Mouse (Mus musculus) brown adipose tissue, adult 24 weeks (tissue): ENCODE measurements around the gene Il12rb1. TPM values are rescaled to one million over a fixed set of nuclear protein-coding genes. Genes with fewer than 3 reads are reported as not detected.

Experiments used
- H3K27ac ChIP-seq: fragments of 200-500 bp; replicated peaks from 2 replicates; pipeline ENCODE4 v1.5.1; 2012; ENCODE audit warnings: low read depth, mild to moderate bottlenecking, low read length
- H3K4me1 ChIP-seq: fragments of 200-500 bp; 2 replicates; pipeline ENCODE4 v1.6.1; 2012; ENCODE audit warnings: low read length, mixed read lengths; ENCODE audit not compliant: control insufficient read depth, insufficient read depth, insufficient read length
- H3K4me3 ChIP-seq: fragments of 200-500 bp; 2 replicates; pipeline ENCODE4 v1.5.1; 2012; ENCODE audit warnings: low read depth, mild to moderate bottlenecking, low read length, moderate library complexity; ENCODE audit not compliant: insufficient read depth
- polyA plus RNA-seq: library from polyadenylated mRNA; stranded (reverse); fragments of >200 nt; gene quantifications from 2 replicates; pipeline ENCODE4 v1.2.4, GENCODE M21; 2012; ENCODE audit not compliant: missing spikeins, insufficient read depth, insufficient read length

Il12rb1 gene
- polyA plus RNA-seq, 1 experiment, result not detected

DNA sequence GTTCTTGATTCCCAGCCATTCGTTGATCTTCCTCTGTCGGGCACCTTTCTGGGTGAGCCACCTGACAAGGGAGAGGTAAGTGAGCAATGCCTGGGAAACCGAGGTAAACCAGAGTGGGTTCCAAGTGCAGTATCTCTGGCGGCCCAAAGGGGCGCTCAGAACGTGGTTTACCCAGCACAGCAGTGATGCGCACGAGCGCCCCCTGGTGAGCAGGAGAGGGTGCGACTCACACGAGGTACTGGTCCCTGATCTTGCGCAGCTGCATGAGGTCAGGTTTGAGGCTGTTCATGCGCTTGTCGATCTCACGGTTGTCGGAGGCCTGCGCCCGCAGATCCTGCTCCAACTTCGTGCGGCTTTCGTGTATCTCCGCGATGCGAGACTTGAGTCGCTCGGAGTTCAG, 38.9 kb upstream of the Il12rb1 start:
- Histone ChIP-seq H3K4me3 (no peak overlapping the region), H3K27ac (no peak overlapping the region), H3K4me1 (peaks cover 8% of the 10 kb centered on the region)

DNA sequence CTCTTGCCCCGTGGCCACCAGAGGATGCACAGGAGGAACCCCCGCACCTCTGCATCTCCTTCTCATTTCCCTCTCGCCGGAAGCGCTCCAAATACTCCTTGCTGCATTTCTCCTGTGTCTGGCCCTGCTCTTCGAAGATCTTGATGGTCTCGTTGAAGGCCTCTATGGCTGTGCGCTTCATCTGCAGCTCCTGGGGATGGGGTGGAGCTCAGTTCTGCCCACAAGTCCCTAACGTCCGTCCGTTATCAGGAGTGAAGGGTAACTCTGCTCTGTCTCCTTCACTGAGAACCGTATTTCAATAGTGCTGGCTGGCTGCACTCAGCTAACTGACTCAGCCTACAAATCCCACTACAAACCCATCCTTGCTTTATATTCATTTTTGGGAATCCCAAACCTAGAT, 38.4 kb upstream of the Il12rb1 start:
- Histone ChIP-seq H3K4me1 (peaks cover 8% of the 10 kb centered on the region), H3K27ac (no peak overlapping the region), H3K4me3 (no peak overlapping the region)

GRCm38 (mm10) chr8:70770748-70771147, 37.5 kb upstream of the Il12rb1 start:
- H3K4me1 ChIP-seq, result peaks cover 16% of the 10 kb centered on the region
- H3K27ac ChIP-seq, result no peak overlapping the region
- no peak overlapping the region for H3K4me3 ChIP-seq

GRCm38 (mm10) chr8:70771217-70771616, 37.0 kb upstream of the Il12rb1 start:
- Histone ChIP-seq H3K4me3 (no peak overlapping the region), H3K27ac (no peak overlapping the region), H3K4me1 (peaks cover 18% of the 10 kb centered on the region)

- H3K27ac ChIP-seq, result no peak overlapping the region
- H3K4me1 ChIP-seq, result peaks cover 14% of the 10 kb centered on the region
- H3K4me3 ChIP-seq, result no peak overlapping the region
These were observed 36.2 kb upstream of the Il12rb1 start for GRCm38 (mm10) chr8:70772075-70772474.

DNA sequence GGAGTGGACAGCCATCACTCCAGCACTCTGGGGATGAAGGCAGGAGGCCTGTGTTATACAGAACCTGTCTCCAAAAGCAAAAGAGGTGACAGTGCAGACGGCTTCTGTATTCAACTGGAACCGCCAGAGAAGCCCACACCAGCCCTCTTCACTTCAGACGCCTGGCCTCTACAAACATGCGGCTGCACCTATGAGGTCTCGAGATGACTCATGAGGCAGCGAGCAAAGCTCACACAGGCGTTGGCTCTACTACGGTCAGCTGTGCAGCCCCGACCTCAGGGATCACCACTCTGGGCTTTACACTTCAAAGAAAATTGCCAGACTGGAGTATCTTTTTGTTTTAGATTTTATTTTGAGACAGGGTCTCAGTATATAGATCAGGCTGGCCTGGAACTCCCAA, 35.4 kb upstream of the Il12rb1 start:
- peaks cover 16% of the 10 kb centered on the region for H3K4me1 ChIP-seq
- H3K4me3 ChIP-seq, result no peak overlapping the region
- no peak overlapping the region for H3K27ac ChIP-seq

DNA sequence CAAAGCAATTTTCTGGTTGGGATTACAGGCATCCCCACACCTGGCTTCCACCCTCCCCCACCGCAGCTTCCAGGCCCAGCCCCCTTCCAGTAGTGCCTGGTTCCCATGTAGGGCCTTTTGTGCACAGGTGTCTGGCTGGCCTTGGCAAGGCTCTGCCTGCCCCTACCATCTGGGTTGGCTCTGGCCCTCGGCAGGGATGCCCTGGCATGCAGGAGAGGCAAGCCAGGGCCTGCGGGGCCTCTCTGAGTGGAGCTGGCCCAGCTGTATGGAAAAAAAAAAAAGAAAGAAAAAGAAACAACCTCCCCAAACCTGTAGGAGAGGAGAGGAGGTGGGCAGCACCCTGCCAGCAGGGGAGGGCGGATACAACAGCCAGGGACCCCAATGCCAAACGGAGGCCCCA, 34.8 kb upstream of the Il12rb1 start:
- no peak overlapping the region for H3K27ac ChIP-seq
- no peak overlapping the region for H3K4me3 ChIP-seq
- H3K4me1 ChIP-seq, result peaks cover 19% of the 10 kb centered on the region

DNA sequence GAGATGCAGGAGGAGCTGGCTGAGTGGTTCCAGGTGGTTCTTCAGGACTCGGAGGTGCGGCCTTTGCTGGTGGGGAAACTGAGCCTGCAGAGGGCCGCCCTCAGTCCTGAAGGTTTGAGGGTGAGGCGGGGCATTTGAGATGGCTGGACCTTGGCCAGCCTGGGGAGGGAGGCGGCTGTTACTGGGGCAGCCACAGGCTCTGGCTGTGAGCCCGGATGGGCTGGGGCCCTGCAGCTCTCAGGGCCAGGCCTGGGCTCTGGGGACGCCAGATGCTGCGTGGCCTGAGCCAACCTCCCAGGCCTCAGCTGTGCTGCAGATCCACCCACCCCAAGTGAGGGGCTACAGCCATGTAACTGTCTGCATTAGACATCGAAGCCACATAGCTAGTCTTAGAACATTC, 34.4 kb upstream of the Il12rb1 start:
- Histone ChIP-seq H3K27ac (no peak overlapping the region; the same call in 1 of the 2 replicates), H3K4me3 (no peak overlapping the region), H3K4me1 (peaks cover 19% of the 10 kb centered on the region)

DNA sequence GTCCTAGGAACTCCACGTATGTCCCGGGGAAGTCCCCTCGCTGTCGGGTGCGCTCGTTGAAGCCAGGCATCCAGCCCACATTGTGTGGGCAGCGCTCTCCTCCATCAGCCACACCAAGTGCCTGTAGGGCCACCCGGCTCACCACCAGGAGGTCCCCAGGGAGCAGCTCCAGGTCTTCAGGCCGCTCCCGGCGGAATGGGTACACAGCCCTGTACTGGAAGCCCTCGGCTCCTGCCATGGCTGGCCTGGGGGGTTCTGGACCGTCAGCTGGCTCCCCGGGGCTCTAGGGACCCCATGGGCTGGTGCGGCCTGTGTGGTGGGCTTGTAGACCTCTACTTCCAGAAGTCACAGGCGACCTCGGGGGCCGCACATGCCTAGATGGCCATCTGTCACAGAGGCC, 33.5 kb upstream of the Il12rb1 start:
- Histone ChIP-seq H3K4me3 (peak overlapping the region; percentile 9; the same call in 1 of the 2 replicates), H3K4me1 (peaks cover 19% of the 10 kb centered on the region), H3K27ac (no peak overlapping the region)

DNA sequence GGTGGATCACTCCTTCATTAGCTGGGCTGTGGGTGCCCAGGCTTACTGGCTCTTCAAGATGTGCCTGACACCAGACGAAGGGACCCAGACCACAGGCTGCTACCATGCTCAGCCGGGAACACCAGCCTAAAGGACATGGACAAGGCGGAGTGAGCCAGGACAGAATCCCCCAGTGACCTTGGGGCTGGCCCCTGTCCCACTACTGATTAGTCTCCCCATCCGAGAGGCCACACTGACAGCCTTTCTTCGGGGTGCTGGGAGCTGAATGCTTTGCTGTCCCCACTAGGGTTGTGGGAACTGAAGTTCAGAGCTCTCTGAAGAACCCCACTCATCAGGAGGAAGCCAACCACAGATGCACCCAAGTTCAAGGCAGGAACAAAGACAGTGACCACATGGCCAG, 33.0 kb upstream of the Il12rb1 start:
- no peak overlapping the region for H3K27ac ChIP-seq
- peaks cover 19% of the 10 kb centered on the region for H3K4me1 ChIP-seq
- peak overlapping the region; percentile 65 for H3K4me3 ChIP-seq

DNA sequence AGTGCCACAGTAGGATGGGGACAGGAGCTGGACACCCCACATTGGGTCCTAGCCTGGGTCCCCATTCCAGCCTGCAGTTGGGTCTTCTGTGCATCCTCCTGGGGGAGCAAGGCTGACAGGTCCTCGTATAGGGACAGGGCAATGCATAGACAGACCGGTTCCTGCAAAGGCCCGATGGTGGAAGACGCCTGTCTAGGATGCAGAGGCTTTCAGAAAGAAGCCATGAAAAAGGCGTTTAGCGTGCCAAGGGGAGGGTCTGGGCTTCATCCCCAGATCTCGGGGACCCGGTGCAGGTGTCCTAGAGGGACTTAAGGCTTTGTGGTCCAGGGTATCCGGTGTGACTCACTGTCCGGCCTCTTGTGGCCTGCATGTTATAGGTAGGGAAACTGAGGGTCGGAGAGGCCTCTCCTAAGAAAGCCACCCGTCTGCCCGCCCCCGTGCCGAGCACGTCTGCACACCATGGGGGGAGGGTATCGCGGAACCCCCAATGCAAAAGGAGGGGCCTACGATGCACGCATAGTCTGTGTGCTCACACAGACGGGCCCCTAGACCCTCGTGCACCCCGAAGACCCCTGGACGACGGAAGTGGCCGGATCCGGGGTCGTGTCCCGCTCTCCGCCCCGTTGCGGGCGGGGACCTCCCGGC, 32.3 kb upstream of the Il12rb1 start:
- Histone ChIP-seq H3K27ac (0 out of 2 replicates have a peak overlapping the region, but pooled peaks have one; percentile 18), H3K4me1 (peaks cover 19% of the 10 kb centered on the region), H3K4me3 (peak overlapping the region; percentile 65)

DNA sequence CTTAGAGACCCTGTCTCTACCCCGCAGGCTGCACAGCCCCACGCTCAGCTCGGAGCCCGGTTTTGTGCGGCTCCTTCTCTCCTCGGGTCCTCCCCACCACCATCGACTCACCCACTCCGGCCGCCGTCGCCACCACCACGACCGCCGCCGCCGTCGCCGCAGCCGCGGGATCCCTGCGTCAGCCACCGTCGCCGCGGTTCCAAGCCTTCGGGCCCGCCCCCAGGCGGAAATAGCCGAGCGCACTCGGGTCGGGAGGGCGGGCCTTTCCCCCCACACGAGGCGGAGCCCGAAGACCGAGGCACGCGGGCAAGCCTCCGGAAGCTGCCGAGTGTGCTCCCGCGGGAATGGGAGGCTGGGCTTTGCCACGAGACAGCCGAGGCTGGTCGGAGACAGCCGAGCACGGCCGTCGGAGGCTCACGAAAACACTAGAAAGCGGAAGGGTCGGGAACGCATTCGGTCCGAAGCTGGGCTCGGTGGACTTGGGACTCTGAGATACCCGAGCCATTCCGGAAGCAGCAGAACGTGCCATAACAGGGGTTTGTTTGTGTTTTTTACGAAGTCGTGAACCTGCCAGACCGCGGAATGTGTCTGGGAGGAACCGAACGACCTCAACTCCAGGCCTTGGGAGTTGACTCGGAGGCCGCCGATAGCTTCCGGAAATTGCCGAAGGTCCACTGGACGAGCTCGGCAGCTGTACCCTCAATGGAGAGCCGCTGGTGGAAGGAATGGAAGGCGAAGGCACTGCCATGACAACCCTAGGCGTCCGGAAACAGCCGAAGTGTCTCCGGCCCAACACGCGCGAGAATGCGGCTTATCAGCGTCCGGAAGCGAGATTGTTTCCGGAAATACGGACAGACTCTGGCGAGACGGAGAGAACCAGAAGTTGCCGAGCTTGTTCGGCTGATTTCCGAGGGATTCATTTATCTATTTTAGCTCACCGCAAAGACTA, 31.5 kb upstream of the Il12rb1 start, which contains the start of gene Pik3r2:
TSS of gene Pik3r2 (minus strand) at position 218 of the 949 bp plus-strand sequence.
- Histone ChIP-seq H3K27ac (peak within 1 kb of the TSS; percentile 96), H3K4me1 (peaks cover 19% of the 10 kb centered on the region), H3K4me3 (peak within 1 kb of the TSS; percentile 70)

DNA sequence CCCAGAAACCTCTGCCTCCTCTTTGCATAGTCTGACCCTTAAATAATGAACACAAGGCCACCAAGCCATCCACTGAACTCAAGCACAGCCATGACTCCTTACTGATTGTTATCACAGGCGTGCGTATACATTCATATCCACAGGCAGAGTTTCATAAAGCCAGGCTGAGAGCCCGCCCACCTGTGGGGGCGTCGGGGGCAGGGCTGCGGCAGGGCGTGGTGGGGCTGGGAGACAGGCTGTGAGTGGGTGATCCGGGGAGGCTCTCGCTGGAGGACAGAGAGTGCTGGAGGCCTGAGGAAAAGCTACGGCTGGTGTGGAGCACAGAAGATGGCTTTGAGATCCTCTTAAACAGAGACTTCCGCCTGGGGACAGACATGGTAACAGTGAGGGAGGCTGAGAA, 28.2 kb upstream of the Il12rb1 start:
- Histone ChIP-seq H3K27ac (no peak overlapping the region), H3K4me3 (no peak overlapping the region), H3K4me1 (peaks cover 14% of the 10 kb centered on the region)

DNA sequence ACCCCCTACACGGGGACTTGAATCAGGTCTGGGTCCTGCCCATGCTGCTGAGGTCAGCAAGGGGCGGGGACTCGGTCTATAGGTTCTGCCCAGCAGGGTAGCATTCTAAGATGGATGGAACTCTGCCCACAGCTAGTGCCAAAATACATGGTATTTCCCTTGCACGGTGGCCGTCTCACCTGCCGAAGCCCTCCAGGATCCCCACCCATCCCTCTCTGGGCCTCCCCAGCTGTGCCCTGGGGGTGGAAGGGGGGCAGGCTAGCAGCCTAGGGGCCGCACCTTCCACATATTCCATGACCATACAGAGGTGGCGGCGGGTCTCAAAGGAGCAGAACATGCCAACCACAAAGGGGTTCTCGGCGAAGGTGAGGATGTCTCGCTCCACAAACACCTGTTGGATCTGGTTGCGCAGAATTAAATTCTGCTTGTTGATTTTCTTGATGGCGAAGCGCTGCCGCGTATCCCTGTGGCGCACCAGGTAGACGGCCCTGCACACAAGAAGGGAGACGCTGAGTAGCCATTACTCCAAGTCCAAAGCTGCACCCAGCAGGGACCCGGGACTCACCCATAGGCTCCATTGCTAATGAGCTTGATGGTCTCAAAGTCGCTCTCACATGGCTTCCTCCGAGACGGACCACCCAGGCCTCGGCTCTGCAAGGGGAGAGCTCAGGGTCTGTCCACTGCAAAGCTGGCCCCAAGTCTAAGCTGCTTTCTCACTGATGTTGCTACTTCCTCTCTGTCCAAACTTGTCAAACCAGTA, 21.8 kb upstream of the Il12rb1 start:
- H3K4me1 ChIP-seq, result peaks cover 5% of the 10 kb centered on the region; the same call in 1 of the 2 replicates
- no peak overlapping the region for H3K4me3 ChIP-seq
- no peak overlapping the region for H3K27ac ChIP-seq

- H3K27ac ChIP-seq, result no peak overlapping the region
- no peak overlapping the region for H3K4me3 ChIP-seq
These were observed 21.2 kb upstream of the Il12rb1 start for GRCm38 (mm10) chr8:70787051-70787445.

More at GRCm38 (mm10) chr8:70787051-70787445, 21.2 kb upstream of the Il12rb1 start:
- peaks cover 9% of the 10 kb centered on the region for H3K4me1 ChIP-seq
